Mouse (Mus musculus) granulocyte monocyte progenitor cell, adult 5-6 weeks (primary cell): ENCODE measurements around the gene Mex3d. TPM values are rescaled to one million over a fixed set of nuclear protein-coding genes. Genes with fewer than 3 reads are reported as not detected.

Experiments
- ATAC-seq: replicated peaks from 2 replicates; pipeline ENCODE4 v1.8.0; 2016; ENCODE audit warnings: mild to moderate bottlenecking, moderate TSS enrichment, inconsistent platforms; ENCODE audit not compliant: poor library complexity, severe bottlenecking
- total RNA-seq, 2 experiments: library from RNA; stranded (forward) in 1 of 2; stranded (reverse) in 1 of 2; fragments of 200-712, 200-1000 nt in 1 of 2; fragments of >200 nt in 1 of 2; fragmentation: Nextera tagmentation in 1 of 2; gene quantifications; 2 replicates each; pipeline ENCODE4 v1.2.3; 2014 to 2017

The Mex3d gene
- total RNA-seq, 2 experiments from 2014 or later: 0.67 to 2.1 TPM

GRCm38 (mm10) chr10:80388731-80389130 lies 1.3 kb upstream of the Mex3d start:
- ATAC-seq: no peak

GRCm38 (mm10) chr10:80386735-80387471 lies 556 bp downstream of the Mex3d start:
- ATAC-seq: no peak

GRCm38 (mm10) chr10:80385811-80386734 lies 1.4 kb downstream of the Mex3d start:
- ATAC-seq: no peak

GRCm38 (mm10) chr10:80385310-80385709 lies 2.1 kb downstream of the Mex3d start:
- ATAC-seq: no peak

- no peak for ATAC-seq
Observed at GRCm38 (mm10) chr10:80384709-80385108, 2.8 kb downstream of the Mex3d start.

GRCm38 (mm10) chr10:80384115-80384639 lies 3.3 kb downstream of the Mex3d start:
- ATAC-seq: no peak

- no peak for ATAC-seq
Observed at GRCm38 (mm10) chr10:80383431-80383830, 4.0 kb downstream of the Mex3d start.

GRCm38 (mm10) chr10:80382641-80383365 lies 4.7 kb downstream of the Mex3d start:
- no peak for ATAC-seq

GRCm38 (mm10) chr10:80377716-80378115 lies 9.7 kb downstream of the Mex3d start:
- no peak for ATAC-seq

GRCm38 (mm10) chr10:80376160-80376559 lies 11.3 kb downstream of the Mex3d start:
- peak; percentile 81 for ATAC-seq

GRCm38 (mm10) chr10:80374063-80374462 lies 13.4 kb downstream of the Mex3d start:
- peak; percentile 77 for ATAC-seq

GRCm38 (mm10) chr10:80372706-80373105 lies 14.8 kb downstream of the Mex3d start:
- ATAC-seq: no peak

- ATAC-seq: no peak
Observed at GRCm38 (mm10) chr10:80371983-80372382, 15.5 kb downstream of the Mex3d start.

GRCm38 (mm10) chr10:80371411-80371966 lies 16.0 kb downstream of the Mex3d start:
- peak; percentile 41 for ATAC-seq

- ATAC-seq: no peak
Observed at GRCm38 (mm10) chr10:80369995-80370747, 17.3 kb downstream of the Mex3d start.

GRCm38 (mm10) chr10:80368392-80368791 lies 19.1 kb downstream of the Mex3d start:
- ATAC-seq: no peak

- no peak for ATAC-seq
Observed at GRCm38 (mm10) chr10:80367954-80368353, 19.5 kb downstream of the Mex3d start.

- ATAC-seq: no peak
Observed at GRCm38 (mm10) chr10:80365736-80366135, 21.7 kb downstream of the Mex3d start.

- no peak for ATAC-seq
Observed at GRCm38 (mm10) chr10:80363734-80364133, 23.7 kb downstream of the Mex3d start.
